Mouse (Mus musculus): Measurements from ENCODE around the gene Prkab1.

The Prkab1 gene

GRCm38 (mm10) chr5:116018196-116018595 is 6.1 kb downstream of the Prkab1 start:
- DNase-seq (ENCODE audit: low read depth, low spot score), result no peak

DNA sequence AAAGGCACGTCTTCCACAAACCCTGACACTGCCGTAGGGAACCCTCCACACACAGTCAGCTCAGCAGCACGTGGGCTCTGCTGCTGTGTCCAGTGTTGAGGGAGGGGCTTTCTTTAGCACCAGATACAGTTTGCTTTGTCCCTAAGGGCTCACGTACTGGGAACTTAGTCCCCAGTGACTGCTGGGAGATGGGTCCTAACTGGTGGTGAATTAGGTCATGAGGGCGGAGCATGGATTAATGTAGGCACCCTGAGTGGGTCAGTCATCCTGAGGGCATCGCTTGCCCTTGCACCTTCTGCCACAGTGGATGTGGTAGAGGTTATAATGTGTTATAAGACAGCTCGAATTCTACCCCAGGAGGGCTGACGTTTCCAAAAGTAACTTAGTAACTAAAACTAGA is 6.9 kb downstream of the Prkab1 start:
- peak; percentile 78 for DNase-seq (ENCODE audit: low read depth, low spot score)

- no peak for DNase-seq (ENCODE audit: low read depth, low spot score)
Observed at GRCm38 (mm10) chr5:116016542-116016941, 7.8 kb downstream of the Prkab1 start.

GRCm38 (mm10) chr5:116014237-116014636 is 10.1 kb downstream of the Prkab1 start:
- no peak for DNase-seq (ENCODE audit: low read depth, low spot score)

DNA sequence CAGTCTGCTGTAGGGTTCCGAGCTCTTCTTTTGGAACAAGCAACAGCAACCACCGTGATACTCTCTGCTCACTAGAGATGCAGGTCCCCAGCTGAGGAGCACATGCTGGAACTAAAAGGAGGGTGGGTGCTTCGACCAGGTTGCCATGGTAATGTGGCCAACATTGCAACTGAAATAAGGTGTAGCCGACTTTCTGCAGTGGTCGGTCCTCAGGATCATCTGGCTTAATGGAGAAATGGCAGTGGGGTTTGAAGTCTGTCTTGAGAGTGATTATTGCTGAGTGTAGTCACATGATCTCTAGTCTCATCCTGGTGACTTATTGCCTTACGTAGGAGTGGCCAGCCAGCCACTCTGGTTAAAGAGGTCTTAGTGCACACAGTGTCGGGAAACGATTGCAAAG is 10.5 kb downstream of the Prkab1 start:
- DNase-seq (ENCODE audit: low read depth, low spot score), result no peak

DNA sequence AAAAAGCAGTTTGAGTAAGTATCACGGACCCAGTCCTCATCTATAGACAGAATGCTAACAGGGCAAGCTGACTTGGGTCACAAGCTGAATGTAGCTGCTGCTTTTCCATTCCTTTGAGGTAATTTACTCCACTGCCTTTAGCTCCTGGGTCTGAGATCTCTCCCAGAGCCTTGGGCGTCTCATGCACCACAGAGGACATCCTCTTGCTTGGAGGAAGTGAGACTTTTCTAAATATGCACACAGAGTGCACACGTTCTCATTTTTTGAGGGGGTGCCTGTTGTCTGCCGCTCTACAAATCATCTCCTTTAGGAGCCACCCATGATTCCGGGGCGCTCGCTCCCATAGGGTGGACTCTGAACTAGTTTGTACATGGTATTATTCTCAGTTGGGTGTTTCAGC is 11.8 kb downstream of the Prkab1 start:
- no peak for DNase-seq (ENCODE audit: low read depth, low spot score)

DNA sequence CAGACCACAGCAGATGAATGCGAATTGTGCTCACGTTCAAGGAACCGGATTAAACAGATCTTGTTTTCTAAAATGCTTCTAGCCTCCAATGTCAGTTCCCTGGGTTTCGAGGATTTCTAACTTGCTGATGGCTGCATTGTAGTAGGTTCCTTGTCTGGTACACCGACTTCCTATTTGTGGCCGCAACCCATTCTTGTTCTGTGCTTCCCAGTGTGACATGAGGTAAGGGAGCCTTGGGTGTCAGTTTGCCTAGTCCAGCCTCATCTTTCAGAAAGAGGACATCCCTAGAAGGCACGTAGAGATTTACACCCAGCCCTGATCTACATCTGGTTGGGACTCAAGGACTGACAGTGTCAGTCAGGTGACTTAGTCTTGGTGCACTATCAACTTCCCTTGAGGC is 12.6 kb downstream of the Prkab1 start:
- no peak for DNase-seq (ENCODE audit: low read depth, low spot score)

- DNase-seq (ENCODE audit: low read depth, low spot score), result no peak
Observed at GRCm38 (mm10) chr5:116009884-116010627, 14.3 kb downstream of the Prkab1 start.

GRCm38 (mm10) chr5:116009091-116009851 is 15.0 kb downstream of the Prkab1 start:
- peak; percentile 85 for DNase-seq (ENCODE audit: low read depth, low spot score)

GRCm38 (mm10) chr5:116007723-116008122 is 16.6 kb downstream of the Prkab1 start:
- no peak for DNase-seq (ENCODE audit: low read depth, low spot score)

DNA sequence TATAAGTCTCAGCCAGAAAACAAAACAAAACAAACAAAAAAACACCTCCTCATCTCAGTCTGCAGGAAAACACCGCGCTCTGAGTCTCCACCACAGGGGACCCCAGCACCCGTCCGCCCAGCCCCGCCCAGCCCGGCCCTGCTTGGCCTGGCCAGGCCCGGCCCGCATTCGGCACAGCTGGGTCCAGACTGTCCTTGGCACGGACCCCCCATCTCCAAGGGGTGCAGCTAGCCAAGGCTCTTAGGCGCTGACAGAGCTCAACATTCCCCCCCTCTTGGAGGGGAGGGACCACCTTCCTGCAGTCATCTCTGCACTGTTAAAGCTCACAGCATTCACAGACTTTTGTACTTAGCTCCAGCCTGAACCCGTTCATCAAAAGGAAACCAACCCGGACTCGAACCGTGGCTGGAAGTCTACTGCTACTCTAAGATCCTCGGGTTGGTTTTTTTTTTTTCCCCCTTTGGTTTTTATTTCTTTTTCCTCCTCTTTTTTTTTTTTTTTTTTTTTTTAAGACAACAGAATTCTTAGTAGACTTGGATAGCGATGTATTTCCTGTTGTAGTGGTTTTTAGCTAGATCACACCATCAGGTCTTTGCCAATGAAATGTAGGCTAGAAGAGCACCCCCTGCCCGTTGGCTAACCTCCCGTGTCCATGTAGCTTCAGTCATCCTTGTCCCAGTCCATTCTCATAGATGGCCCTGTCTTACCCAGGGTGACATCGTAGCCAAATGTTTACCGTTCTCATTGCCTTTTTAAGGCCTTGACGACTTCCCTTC is 17.8 kb downstream of the Prkab1 start:
- DNase-seq (ENCODE audit: low read depth, low spot score), result no peak

DNA sequence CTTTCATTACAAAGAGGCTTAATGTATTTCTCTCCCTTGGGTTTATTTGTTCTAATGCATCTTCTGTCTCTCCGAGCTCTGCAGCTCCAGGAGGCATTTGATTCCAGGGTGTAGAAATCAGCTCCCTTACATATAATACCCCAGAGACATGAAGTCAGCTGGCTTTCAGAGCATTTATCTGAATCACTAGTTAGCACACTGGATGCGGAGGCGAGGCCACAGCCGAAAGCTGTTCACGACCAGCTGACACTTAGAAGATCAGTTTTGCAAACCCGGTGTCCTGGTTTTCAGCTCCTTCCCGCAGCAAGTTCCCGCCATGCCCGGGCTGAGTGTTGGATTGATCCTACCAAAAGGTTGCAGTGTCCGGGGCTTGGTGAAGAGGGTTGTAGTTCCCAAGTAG is 20.0 kb downstream of the Prkab1 start:
- no peak for DNase-seq (ENCODE audit: low read depth, low spot score)

GRCm38 (mm10) chr5:116003825-116004224 is 20.5 kb downstream of the Prkab1 start:
- DNase-seq (ENCODE audit: low read depth, low spot score), result no peak

DNA sequence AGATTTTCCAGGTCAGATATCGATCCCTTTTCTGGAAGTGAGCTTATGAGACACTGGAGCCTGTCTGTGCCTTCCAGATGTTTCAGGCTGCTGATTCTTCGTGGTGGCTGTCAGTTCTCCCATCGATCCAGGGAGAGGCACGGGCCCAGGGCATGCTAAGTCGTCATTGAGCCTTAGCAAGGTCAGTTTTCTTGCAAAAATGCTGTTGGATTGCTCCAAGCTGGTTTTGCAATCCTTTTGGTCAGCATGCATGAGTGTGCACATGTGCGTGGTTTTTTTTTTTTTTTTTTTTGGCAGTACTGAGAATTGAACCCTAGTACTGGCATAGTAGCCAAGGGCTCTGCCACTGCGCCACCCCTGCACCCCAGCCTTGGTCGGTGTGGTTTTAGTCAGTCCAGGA is 21.2 kb downstream of the Prkab1 start:
- no peak for DNase-seq (ENCODE audit: low read depth, low spot score)

DNA sequence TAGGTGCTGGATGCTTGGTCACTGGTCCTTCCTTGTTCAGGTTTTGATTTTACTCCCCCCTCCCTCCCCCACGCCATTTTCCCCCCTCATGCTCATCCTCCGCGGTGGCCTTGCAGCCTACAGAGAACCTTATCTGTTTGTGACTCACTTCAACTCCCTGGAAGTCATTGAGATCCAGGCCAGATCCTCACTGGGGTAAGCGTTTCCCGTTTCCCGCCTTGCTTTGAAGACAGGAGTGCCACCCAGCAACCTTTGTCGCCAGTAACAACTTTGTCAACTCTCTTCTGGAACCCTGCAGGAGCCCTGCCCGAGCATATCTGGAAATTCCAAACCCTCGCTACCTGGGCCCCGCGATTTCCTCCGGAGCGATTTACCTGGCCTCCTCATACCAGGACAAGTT is 26.9 kb downstream of the Prkab1 start:
- DNase-seq (ENCODE audit: low read depth, low spot score), result no peak

- no peak for DNase-seq (ENCODE audit: low read depth, low spot score)
Observed at GRCm38 (mm10) chr5:115994101-115994500, 30.2 kb downstream of the Prkab1 start.

- DNase-seq (ENCODE audit: low read depth, low spot score), result no peak
Observed at GRCm38 (mm10) chr5:115991717-115992116, 32.6 kb downstream of the Prkab1 start.

DNA sequence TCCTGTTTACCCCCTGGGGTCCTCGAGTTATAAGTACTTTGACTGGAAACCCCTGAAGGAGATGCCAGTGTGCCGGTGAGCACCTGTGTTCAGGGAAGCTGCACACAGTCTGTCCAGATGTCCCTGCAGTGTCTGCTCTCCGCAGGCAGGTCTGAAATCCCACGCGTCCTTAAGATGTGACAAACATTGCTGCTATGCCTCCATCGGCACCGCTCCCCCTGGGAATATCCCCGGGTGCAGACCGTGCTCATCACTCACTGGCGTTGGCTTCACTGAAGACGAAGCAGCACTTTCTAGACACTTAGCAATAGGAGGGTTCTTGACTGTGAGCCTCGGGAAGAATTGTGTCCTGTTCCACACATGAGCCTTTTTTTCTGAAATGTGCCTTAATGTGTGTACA is 37.0 kb downstream of the Prkab1 start:
- DNase-seq (ENCODE audit: low read depth, low spot score), result no peak

GRCm38 (mm10) chr5:115985101-115985500 is 39.2 kb downstream of the Prkab1 start:
- no peak for DNase-seq (ENCODE audit: low read depth, low spot score)

DNA sequence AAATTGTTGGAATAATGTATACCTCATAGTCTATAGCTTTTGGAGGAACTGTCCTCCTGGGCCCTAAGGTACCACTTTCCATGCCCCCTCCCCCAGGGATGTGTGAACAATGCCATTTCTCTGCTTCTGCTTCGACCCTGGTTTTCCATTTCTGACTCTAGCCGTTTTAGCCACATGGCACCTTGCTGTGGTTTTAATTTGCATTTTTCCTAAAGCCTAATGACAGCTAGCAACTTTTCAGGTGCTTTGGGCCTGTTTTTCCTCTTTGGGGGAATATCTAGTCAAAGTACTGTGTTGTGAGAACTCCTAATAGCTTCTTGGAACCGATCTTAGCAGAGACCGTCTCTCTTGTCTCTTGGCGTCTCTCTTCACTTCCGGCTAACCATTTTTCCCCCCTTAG is 39.9 kb downstream of the Prkab1 start:
- no peak for DNase-seq (ENCODE audit: low read depth, low spot score)

DNA sequence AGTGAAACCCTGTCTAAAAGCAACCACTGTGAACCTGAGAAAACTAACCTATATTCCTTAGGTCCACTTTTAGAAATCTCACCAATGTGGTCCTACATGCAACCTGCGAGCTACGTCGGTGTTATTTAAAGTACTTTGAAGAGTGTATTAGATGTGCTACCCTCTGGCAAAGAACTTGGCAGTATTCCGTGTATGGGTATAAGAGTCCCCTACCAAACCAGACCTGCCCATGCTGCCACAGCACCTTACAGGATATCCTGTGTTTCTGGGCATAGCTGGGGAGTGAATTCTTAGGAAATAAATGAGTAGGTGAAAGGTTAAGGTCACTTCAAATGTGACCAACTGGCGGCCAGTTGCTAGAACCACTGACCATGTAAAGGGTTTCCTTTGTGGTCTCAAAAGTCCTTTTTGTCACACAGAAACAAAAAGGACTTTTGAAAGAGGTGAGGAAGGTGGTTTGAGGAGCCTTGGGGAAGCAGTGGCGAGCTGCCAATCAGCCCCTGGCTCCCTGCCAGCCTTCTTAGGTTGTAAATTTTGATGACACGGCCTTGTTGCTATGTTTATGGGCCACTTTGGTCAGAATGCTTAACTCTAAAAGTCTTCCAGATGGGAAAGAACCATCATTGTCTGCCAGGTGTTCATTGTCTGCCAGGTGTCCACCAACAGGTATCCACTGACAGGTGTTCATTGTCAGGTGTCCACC is 41.5 kb downstream of the Prkab1 start:
- no peak for DNase-seq (ENCODE audit: low read depth, low spot score)

- DNase-seq (ENCODE audit: low read depth, low spot score), result no peak
Observed at GRCm38 (mm10) chr5:115980537-115980936, 43.8 kb downstream of the Prkab1 start.
